Mouse (Mus musculus): ENCODE measurements at regions not wholly inside any gene's neighbourhood (a gene's known extent, or its start where the extent isn't known, plus 50 kb on each side); places are given as distances from the start of the nearest gene placed in this dataset.

- peak; percentile 50 to 71 for DNase-seq
These were observed 64.6 kb downstream of the Smug1 start for GRCm38 (mm10) chr15:103102068-103102840.

GRCm38 (mm10) chr15:103100121-103100520, 66.8 kb downstream of the Smug1 start:
- DNase-seq = no peak

- DNase-seq = peak; percentile 65 to 67
These were observed 72.4 kb downstream of the Smug1 start for GRCm38 (mm10) chr15:103094457-103094856.

GRCm38 (mm10) chr15:103093655-103094054, 73.2 kb downstream of the Smug1 start:
- DNase-seq = peak in 1 of 2 experiments; percentile 28

- no peak for DNase-seq
These were observed 73.8 kb downstream of the Hoxc4 start for GRCm38 (mm10) chr15:103092496-103092895.

GRCm38 (mm10) chr15:103090280-103091164, 71.8 kb downstream of the Hoxc4 start:
- peak; percentile 69 for DNase-seq

GRCm38 (mm10) chr15:103089852-103090251, 71.1 kb downstream of the Hoxc4 start:
- peak in 1 of 2 experiments; percentile 33 for DNase-seq

GRCm38 (mm10) chr15:103089440-103089839, 70.7 kb downstream of the Hoxc4 start:
- DNase-seq = no peak

- DNase-seq = peak; percentile 80 to 81
These were observed 68.5 kb downstream of the Hoxc4 start for GRCm38 (mm10) chr15:103087204-103087603.

GRCm38 (mm10) chr15:103086672-103087069, 67.9 kb downstream of the Hoxc4 start:
- DNase-seq = no peak

Measured in kidney, postnatal 36 days (tissue).